Mouse (Mus musculus) ES-Bruce4 (cell line): ENCODE measurements around the gene Clcn6.

ENCODE experiments used
- CTCF ChIP-seq: IDR thresholded peaks from one replicate; pipeline ENCODE4 v1.8.1; 2011; ENCODE audit warnings: low read depth, low read length
- POLR2A ChIP-seq: IDR thresholded peaks from one replicate; pipeline ENCODE4 v1.8.1; 2011; ENCODE audit warnings: low read length; ENCODE audit not compliant: insufficient read depth

- TF ChIP-seq CTCF (no peak), POLR2A (no peak)
Measured at GRCm38 (mm10) chr4:148074521-148075189, 36.0 kb upstream of the Clcn6 start.
